Mouse (Mus musculus) kidney, adult 2 months (tissue): ENCODE data around the gene Adh6a.

Source experiments
- CTCF ChIP-seq: fragments of 200-500 bp; conservative IDR thresholded peaks from 2 replicates; pipeline ENCODE4 v1.5.1; 2011; ENCODE audit warnings: low read depth, mild to moderate bottlenecking, control low read depth, low read length, moderate library complexity, mixed read lengths; ENCODE audit not compliant: insufficient read depth, insufficient read length
- POLR2A ChIP-seq: fragments of 200-500 bp; IDR thresholded peaks from one replicate; pipeline ENCODE4 v1.6.1; 2011; ENCODE audit warnings: low read depth, low read length, control low read depth

DNA sequence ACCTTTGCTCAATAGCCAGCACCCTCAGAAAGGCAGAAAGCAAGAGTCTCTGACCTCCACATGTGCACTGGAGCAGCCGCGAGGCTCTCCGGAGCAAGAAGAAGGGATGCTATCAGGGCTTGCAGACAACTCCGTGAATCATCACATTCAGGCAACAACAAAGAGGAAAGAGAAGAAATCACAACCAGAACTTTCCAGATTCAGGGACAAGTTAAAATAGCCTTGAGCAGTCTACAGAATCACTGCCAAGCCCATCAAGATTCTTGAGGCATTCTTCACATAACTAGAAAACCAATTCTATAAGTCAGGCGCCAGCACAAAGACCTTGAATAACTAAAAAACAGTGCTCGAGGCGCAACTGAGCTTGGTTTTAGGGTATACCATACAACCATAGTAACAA lies 40.0 kb upstream of the Adh6a start:
- TF ChIP-seq CTCF (no peak), POLR2A (no peak)
